Mouse (Mus musculus) E14TG2a.4 (cell line): Measurements from ENCODE around the gene Lamc2.
A peak's percentile ranks its signal among the peaks of the same experiment; 100 is the strongest.
"Not testable (repeated sequence)": the region's sequence is repeated elsewhere in the genome, so short reads cannot be mapped to it uniquely, and the experiment has no call there.

Source experiments
- H3K27me3 ChIP-seq: 2 replicates; pipeline ENCODE4 v1.6.1; 2014; ENCODE audit warnings: low read length, control low read depth; ENCODE audit not compliant: insufficient read depth
- H3K36me3 ChIP-seq: 2 replicates; pipeline ENCODE4 v1.6.1; 2014; ENCODE audit warnings: low read length, control low read depth; ENCODE audit not compliant: insufficient read depth
- H3K4me1 ChIP-seq: replicated peaks from 2 replicates; pipeline ENCODE4 v1.6.1; 2014; ENCODE audit warnings: low read depth, low read length, control low read depth
- H3K4me3 ChIP-seq: replicated peaks from 2 replicates; pipeline ENCODE4 v1.5.1; 2014; ENCODE audit warnings: mild to moderate bottlenecking, low read length
- H3K9me3 ChIP-seq: 2 replicates; pipeline ENCODE4 v1.6.1; 2014; ENCODE audit warnings: low read length, control low read depth
- CTCF ChIP-seq: conservative IDR thresholded peaks from 2 replicates; pipeline ENCODE4 v1.5.1; 2014; ENCODE audit warnings: low read length
- NANOG ChIP-seq: IDR thresholded peaks from 2 replicates; pipeline ENCODE4 v1.6.1; 2014; ENCODE audit warnings: borderline replicate concordance, low read length, mixed read lengths
- POU5F1 ChIP-seq: IDR thresholded peaks from 2 replicates; pipeline ENCODE4 v1.6.1; 2014; ENCODE audit warnings: low read length, borderline replicate concordance

Gene Lamc2

GRCm38 (mm10) chr1:153092237-153092975 lies 93.8 kb downstream of the Lamc2 start:
- H3K27me3 ChIP-seq = no peaks in the 10 kb centered on the region
- no peaks in the 10 kb centered on the region for H3K36me3 ChIP-seq
- peak overlapping the region; percentile 56 for H3K4me3 ChIP-seq
- H3K4me1 ChIP-seq = peaks cover 92% of the 10 kb centered on the region
- TF ChIP-seq POU5F1 (no peak), CTCF (peak; percentile 54), NANOG (no peak)
- H3K9me3 ChIP-seq = no peaks in the 10 kb centered on the region

- H3K4me3 ChIP-seq = peak overlapping the region; percentile 56
- TF ChIP-seq CTCF = no peak
- TF ChIP-seq NANOG = no peak
- TF ChIP-seq POU5F1 = no peak
- no peaks in the 10 kb centered on the region for H3K36me3 ChIP-seq
- no peaks in the 10 kb centered on the region for H3K27me3 ChIP-seq
- peaks cover 92% of the 10 kb centered on the region for H3K4me1 ChIP-seq
- H3K9me3 ChIP-seq = no peaks in the 10 kb centered on the region
These were observed 94.6 kb downstream of the Lamc2 start for GRCm38 (mm10) chr1:153091438-153092236.

GRCm38 (mm10) chr1:153090807-153091206 lies 95.4 kb downstream of the Lamc2 start:
- TF ChIP-seq CTCF (no peak), POU5F1 (no peak), NANOG (no peak)
- no peaks in the 10 kb centered on the region for H3K36me3 ChIP-seq
- peak overlapping the region; percentile 21; the same call in 1 of the 2 replicates for H3K4me3 ChIP-seq
- no peaks in the 10 kb centered on the region for H3K9me3 ChIP-seq
- peaks cover 92% of the 10 kb centered on the region for H3K4me1 ChIP-seq
- no peaks in the 10 kb centered on the region for H3K27me3 ChIP-seq

GRCm38 (mm10) chr1:153090081-153090480 lies 96.2 kb downstream of the Lamc2 start:
- TF ChIP-seq NANOG (no peak), CTCF (no peak), POU5F1 (no peak)
- H3K27me3 ChIP-seq = no peaks in the 10 kb centered on the region
- H3K36me3 ChIP-seq = no peaks in the 10 kb centered on the region
- no peak overlapping the region for H3K4me3 ChIP-seq
- H3K4me1 ChIP-seq = peaks cover 91% of the 10 kb centered on the region
- no peaks in the 10 kb centered on the region for H3K9me3 ChIP-seq

GRCm38 (mm10) chr1:153087771-153088170 lies 98.5 kb downstream of the Lamc2 start:
- H3K27me3 ChIP-seq = no peaks in the 10 kb centered on the region
- no peaks in the 10 kb centered on the region for H3K9me3 ChIP-seq
- H3K4me1 ChIP-seq = peaks cover 89% of the 10 kb centered on the region
- no peak for TF ChIP-seq NANOG
- no peak for TF ChIP-seq CTCF
- H3K4me3 ChIP-seq = no peak overlapping the region
- no peaks in the 10 kb centered on the region for H3K36me3 ChIP-seq

GRCm38 (mm10) chr1:153085198-153085597 lies 101.0 kb downstream of the Lamc2 start:
- Histone ChIP-seq H3K4me3 (no peak overlapping the region), H3K27me3 (no peaks in the 10 kb centered on the region), H3K36me3 (no peaks in the 10 kb centered on the region), H3K9me3 (no peaks in the 10 kb centered on the region), H3K4me1 (peaks cover 65% of the 10 kb centered on the region)
- TF ChIP-seq CTCF = no peak
- TF ChIP-seq NANOG = no peak
- TF ChIP-seq POU5F1 = no peak

- no peak for TF ChIP-seq NANOG
- TF ChIP-seq CTCF = no peak
- TF ChIP-seq POU5F1 = no peak
- peaks cover 57% of the 10 kb centered on the region for H3K4me1 ChIP-seq
- no peaks in the 10 kb centered on the region for H3K27me3 ChIP-seq
- no peaks in the 10 kb centered on the region for H3K36me3 ChIP-seq
- H3K9me3 ChIP-seq = 0 out of 2 replicates have a peak, but pooled peaks cover 3% of the 10 kb centered on the region
- H3K4me3 ChIP-seq = 0 out of 2 replicates have a peak overlapping the region, but pooled peaks have one; percentile 11
These were observed 102.1 kb downstream of the Lamc2 start for GRCm38 (mm10) chr1:153084191-153084590.

GRCm38 (mm10) chr1:153083233-153083632 lies 103.0 kb downstream of the Lamc2 start:
- peaks cover 49% of the 10 kb centered on the region for H3K4me1 ChIP-seq
- H3K9me3 ChIP-seq, H3K27me3 ChIP-seq, H3K36me3 ChIP-seq: not testable (repeated sequence)
- peak overlapping the region; percentile 35; the same call in 1 of the 2 replicates for H3K4me3 ChIP-seq
